Mouse (Mus musculus) right cerebral cortex, postnatal 14 days (tissue): ENCODE measurements around the gene Med13.

Experiments
- DNase-seq: peaks from one replicate; pipeline ENCODE4 v3.0.0; 2022

Med13 gene

GRCm38 (mm10) chr11:86285729-86286128 lies 71.7 kb downstream of the Med13 start:
- DNase-seq, result no peak

DNA sequence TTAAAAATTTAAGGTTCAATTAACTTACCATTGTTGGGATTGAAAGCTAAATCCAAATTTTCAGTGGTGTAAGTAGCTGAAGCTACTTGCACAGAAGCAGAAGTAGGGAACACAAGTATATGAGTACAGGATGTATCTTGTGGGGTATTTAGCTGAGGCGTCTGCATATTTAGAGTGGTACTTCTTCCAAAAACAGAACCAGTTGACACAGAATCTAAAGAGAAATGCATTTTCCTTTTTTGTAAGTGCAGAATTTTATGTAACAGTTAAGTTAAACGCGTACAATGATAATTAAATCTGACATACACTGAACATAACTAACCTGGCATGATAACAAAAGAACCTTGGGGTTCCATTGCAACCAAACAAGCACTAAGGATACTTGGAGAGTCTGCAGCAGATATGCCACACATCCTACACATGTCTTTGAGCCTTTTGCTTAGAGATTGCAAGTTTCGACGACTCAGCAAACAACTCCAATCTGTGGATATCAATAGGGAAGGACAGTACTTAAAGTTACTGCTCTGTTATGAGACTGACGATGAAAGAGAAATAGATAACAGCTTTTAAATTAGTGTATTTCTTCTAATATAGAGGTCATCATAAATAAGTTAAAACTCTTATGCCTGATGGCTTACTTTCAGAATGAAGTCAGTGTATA lies 78.8 kb downstream of the Med13 start:
- no peak for DNase-seq

DNA sequence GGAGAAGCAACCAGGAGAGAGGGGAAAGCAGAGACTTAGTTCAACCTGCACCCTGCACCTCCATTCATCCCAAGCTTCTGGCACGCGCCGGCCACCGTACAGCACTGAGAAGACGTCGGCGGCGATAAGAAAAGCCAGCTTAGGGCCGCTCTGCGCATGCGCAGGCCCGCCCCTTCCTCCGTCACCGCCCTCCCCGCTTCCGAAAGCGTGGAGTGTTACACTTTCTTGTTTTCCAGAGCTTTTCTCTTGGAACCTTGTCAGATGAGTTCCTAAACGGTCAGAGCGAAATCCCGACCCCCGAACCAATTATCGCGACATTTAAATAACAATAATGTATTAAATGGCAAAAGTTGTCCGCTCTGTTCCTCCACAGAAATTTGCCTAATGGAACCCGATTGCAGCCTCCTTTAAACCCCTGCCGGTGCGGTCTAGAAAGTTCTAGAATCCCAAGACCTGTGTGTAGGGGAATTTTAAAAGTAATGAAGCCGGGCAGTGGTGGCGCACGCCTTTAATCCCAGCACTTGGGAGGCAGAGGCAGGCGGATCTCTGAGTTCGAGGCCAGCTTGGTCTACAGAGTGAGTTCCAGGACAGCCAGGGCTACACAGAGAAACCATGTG lies 99.8 kb downstream of the Med13 start, which contains the start of gene Ints2:
Ints2 (minus strand) TSS at position 116 of the 617 bp plus-strand sequence.
- peak; percentile 96 for DNase-seq

DNA sequence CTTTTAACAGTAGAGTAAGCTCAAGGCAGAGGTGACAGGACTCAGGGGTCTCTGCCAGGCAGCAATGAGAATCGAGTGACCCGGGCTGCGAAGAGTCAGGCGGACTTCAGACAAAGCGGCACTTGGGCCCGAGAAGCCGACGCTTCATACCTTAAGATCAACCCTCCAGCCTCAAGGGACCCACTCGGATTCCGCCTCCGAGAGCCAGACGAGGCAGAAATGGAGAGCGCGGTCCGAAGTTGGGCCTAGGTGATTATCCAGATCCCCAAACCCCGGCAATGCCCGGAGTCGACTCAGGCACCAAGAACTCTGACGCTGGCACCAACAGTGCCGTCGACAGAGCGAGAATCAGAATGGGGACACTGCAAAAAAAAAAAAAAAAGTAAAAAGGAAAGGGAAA lies 100.3 kb downstream of the Med13 start:
- peak; percentile 38 for DNase-seq

DNA sequence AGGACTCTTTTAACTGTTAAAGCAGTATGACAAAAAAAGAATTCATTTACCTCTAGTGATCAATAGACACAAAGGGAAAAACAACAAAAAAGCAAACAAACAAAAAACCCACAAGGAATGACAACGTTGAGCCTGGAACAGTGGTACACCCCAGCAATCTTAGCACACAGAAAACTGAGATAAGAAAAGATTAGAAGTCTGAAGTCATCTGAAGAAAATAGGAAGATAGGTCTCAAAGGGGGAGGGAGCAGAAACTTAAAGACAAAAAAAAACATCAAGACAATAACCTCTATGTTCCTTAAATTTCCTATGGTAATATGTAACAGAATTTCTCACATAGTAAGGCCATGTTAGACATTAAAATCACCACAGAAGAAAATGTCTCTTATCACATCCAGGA lies 104.1 kb downstream of the Med13 start:
- no peak for DNase-seq

GRCm38 (mm10) chr11:86232446-86232845 lies 125.0 kb downstream of the Med13 start:
- no peak for DNase-seq

- DNase-seq, result no peak
Measured at GRCm38 (mm10) chr11:86231781-86232350, 125.5 kb downstream of the Med13 start.

GRCm38 (mm10) chr11:86226646-86227180 lies 130.7 kb downstream of the Med13 start:
- DNase-seq, result no peak

- DNase-seq, result no peak
Measured at GRCm38 (mm10) chr11:86225761-86226160, 131.6 kb downstream of the Med13 start.
